Mouse (Mus musculus) G1E-ER4 (cell line): ENCODE measurements around the gene Alg5. TPM values are rescaled to one million over a fixed set of nuclear protein-coding genes. Genes with fewer than 3 reads are reported as not detected.

ENCODE experiments used
- GATA1 ChIP-seq: IDR thresholded peaks from one replicate; pipeline ENCODE4 v1.8.0; 2012; ENCODE audit warnings: low read length, inconsistent platforms
- polyA plus RNA-seq: library from polyadenylated mRNA; stranded (reverse); fragments of >175 nt; gene quantifications from 2 replicates; pipeline ENCODE4 v1.2.3, GENCODE M21; 2012

Gene Alg5
- 2.1 and 2.5 TPM in 2 replicates for polyA plus RNA-seq

DNA sequence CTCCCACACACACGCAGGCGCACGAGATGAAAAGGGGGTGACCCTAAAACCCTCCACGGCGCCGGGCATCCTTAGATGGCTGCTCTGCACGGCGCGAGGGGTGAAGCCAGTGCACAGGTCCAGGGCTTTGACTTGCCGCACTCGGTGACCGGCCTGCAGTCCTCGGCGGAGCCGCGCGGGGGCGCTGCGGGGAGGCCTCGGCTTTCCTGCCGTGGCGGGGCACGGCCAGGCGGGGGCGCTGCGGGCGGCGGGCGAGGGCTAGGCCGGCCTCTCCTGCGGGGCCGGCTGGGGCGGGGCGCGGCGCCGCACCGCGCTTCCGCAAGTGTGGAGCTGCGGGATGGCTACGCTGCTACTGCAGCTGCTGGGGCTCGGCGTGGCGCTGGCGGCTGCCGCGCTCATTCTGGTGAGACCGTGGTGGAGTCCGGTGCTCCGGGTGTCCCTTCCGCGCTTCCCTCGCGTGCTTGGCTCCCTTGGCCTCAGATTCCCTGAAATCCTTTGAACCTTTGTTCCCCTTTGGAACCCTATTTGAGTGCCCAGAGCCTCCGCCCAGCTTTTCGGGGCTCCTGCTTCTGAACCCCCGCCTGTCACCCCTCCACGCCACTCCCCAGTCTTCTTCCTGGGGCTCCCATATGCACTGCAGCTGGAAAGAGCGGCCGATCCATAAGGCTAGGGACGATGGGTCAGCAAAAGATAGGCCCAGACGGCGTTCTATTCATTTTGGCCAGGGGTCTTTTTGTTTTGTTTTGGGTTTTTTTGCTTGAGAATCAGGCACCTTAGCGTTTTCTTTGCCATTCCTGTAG is at the start of gene Alg5, which contains the start of gene Exosc8:
TSS of gene Alg5 (plus strand) at position 293 of the 800 bp plus-strand sequence.
TSS of gene Exosc8 (minus strand) at position 147 of the 800 bp plus-strand sequence.
- TF ChIP-seq GATA1 = no peak

DNA sequence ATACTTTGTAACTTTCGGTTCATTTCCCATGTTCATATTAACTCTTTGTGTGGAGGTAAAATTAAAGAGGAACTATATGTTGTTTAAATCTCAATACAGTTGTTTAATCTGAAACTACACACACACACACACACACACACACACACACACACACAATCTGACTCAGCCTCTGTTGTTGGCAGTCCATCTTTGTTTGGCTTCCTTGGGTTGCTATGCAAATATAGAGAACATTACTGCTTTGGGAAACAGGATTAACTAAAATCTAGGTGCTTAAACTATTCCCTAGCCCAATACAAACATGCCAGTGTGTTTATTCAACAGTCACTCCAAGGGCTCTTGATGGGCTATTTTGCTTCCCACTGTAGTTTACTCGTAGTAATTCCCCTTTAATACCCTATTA is 48.1 kb upstream of the Alg5 start:
- TF ChIP-seq GATA1 = no peak

DNA sequence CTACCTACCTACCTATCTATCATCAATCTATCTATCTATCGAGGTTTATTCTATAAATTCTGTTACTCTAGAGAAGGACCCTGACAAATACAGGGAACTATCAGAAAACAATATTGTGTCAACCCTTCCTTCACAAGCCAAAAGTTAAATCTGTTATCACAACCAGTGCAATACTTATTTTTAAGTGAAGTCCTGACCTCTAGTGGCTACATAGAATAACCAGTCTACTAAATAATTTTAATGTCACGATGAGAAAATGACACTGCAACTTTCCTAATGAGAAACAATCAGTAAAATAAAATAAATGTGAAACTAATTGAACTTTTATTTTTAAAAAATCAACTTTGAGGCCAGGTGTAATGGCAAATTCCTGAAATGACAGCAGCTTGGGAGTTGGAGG is 46.2 kb upstream of the Alg5 start:
- no peak for TF ChIP-seq GATA1

DNA sequence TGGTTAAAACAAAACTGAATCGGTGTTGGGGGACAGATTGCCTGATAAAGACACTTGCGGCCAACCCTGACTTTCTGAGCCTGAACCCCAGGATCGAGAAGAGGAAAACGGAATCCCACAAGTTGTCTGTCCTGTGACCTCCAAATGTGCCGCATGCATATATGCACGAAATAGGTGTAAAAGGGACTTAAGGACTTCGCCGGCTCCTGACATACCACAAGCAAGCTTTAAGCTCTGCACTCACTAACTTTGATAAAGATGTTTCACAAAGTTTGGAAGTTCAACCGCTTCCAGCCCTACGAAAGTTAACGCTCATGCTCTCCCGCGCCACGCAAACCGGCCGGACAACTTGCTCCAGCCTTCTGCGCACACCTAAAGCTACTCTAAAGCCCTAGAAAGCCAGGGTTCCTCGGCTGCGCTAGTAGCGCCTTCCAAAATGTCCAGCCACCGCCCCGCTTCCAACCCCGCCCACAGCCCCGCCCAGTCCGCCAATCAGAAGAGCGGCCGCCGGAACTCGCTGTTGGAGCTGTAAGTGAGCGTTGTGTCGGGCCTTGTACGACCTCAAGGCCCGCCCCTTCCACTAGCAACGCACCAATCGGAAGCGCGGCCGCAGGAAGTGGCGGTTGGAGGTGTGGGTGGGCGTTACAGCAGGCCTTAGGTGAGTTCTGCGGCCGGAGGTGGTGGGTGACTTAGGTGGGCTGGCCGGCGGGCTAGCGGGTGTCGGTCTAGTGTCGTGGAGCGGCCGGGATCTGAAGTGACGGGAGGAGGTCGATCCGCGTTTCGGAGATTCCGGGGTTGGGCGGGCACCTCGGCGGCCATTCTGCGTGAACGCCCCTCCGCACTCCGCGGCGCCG is 42.9 kb upstream of the Alg5 start, which contains the start of gene Supt20:
TSS of gene Supt20 (plus strand) at position 606 of the 854 bp plus-strand sequence.
- TF ChIP-seq GATA1 = no peak

DNA sequence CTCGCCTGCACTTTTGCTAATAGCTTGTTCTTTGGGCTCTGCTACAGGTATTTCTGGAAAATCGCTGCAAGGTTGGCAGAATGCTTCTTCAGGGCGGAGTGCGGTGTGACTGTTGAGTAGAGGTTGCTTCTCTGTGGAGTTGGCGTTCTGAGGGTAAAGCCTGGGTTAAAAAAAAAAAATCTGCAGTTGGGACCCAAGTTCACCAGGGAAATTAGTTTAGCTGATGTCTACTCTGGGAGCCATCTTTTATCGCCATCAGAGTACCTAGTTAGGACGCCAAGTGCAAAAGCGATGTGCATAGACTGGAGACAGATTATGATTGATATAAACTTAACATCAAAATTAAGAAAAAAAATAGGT is 42.3 kb upstream of the Alg5 start:
- TF ChIP-seq GATA1 = no peak

DNA sequence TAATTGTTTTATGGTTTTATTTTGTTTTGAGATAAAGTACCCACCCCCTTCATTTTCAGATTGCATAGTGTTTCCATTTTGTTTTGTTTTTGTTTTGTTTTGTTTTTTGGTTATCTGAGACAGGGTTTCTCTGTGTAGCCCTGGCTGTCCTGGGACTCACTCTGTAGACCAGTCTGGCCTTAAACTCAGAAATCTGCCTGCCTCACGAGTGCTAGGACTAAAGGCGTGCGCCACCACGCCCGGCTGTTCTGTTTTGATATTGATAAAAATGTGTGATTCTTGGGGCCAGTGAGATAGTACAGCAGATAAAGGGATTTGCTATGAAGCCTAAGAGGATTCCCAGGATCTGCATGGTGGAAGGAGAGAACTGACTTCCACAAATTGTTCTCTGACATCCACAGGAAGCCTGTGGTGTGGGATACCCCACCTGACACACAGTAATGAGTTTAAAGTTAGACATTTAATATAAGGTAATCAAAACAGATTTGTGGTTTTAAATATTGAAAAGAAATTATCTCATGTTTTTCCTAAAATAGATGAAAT is 35.5 kb upstream of the Alg5 start:
- peak; percentile 7 for TF ChIP-seq GATA1

DNA sequence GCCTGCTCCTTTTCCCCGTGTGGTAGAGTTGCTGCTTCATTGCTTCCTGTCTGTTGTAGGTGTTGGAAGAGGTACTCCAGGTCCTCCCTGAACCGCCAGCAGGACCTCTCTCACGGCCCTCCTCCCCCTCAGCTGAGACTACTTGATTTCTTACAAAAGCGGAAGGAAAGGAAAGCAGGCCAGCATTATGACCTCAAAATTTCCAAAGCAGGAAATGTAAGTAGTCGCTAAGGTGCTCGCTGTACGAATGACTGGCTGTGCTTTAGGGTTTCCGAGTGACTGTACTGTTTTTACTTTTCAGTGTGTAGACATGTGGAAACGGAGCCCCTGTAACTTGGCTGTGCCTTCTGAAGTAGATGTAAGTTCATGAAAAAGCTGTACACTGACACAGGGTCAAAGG is 26.4 kb upstream of the Alg5 start:
- no peak for TF ChIP-seq GATA1

DNA sequence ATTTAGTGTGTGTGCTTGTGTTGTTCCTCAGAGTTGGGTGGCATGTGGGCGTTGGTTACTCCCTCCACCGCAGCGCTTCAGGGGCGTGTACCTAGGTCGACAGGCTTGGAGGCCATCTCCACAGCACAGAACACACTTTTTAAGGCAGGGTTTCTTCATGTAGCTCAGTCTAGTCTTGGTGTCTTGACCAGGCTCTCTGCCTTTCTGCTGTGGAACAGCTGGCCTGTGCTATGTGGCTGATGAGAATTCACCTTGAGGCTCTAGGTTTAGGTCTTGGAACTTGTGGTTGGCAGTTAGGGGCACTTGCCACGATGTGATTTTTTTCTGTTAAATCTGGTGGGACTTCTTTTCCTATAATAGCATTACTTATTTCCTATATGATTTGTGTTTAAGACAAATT is 21.1 kb upstream of the Alg5 start, which contains the start of gene Gm21958:
TSS of gene Gm21958 (minus strand) at position 101 of the 400 bp plus-strand sequence.
- no peak for TF ChIP-seq GATA1

DNA sequence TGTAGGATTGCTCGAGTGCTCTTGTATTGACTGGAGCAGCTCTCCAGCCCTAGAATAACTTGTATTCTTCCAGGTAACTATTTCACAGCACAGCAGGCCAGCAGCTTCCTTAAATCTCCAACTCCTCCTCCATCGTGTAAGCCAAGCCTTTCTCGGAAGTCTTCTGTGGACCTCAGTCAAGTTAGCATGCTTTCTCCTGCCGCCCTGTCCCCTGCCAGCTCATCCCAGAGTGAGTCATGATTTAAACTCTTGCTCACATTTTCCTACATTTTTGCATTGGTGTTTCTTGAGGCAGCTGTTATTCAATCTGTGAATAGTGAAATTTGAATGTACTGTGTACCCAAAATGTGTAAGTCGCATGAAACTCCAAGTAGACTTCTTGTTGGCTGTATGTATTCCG is 19.9 kb upstream of the Alg5 start:
- no peak for TF ChIP-seq GATA1

DNA sequence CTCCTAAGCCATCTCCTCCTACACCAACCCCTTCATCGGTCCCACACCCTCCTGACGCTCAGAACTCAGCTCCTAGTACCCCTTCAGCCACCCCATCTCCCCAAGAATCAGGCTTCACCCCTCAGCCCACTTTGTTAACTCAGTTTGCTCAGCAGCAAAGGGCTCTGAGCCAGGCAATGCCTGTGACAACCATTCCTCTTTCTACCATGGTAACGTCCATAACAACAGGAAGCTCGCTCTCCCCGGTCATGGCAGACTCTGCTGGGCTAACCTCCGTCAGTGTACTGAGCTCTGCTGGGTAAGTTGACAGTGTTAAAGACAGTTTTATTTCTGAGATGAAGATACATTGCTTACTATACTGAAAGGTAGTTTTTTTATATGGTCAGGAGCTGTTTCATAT is 18.0 kb upstream of the Alg5 start:
- TF ChIP-seq GATA1 = no peak

DNA sequence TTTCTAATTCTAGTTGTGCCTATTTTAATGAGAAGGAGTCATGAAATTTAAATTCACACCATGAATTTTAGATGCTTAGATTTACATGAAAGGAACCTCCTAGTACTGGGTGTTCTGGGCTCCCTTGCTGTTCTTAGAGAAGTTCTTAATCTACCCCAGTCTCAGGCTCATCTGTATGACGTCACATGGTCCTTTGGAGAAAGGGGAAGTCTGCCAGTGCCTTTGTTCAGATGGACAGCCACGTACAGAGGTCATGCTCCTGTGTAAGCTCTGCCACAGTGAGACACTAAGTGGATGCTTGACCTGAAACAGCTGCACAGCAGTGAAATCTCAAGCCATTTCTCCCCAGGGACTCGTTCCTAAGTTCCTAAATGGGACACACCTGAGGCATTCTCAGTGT is 16.4 kb upstream of the Alg5 start:
- no peak for TF ChIP-seq GATA1

DNA sequence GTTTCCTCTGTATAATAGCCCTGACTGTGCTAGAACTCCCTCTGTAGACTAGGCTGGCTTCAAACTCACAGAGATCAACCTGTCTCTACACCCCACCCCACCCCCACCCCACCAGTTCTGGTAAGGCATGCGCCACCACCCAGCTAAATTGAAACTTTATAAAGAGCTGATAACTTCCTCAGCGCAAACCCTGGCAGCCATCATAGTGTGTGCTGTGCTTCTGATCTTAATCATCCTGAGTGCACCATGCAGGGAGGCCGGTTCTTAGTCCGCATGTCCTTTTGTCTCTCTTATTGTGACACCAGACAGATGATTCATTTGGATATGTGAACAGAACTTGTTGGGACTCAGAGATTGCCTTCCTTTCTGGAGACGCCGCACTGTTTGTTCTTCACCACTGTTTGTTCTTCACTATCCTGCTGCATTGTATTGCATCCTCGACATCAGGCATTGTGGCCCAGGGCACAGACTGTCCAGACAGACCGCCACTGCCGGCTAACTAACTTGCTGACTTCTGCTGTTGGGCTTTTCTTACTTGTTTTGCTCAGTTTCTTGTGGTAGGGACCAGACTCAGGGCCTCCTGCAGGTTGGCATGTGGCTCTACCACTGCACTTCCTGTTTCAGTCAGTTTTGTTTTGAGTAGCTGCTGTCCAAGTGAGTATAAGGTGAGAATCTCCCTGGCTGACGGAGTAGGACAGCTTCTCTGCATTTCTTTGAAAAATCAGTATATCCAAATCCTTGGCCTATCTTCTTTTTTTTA is 11.4 kb upstream of the Alg5 start:
- TF ChIP-seq GATA1 = no peak

DNA sequence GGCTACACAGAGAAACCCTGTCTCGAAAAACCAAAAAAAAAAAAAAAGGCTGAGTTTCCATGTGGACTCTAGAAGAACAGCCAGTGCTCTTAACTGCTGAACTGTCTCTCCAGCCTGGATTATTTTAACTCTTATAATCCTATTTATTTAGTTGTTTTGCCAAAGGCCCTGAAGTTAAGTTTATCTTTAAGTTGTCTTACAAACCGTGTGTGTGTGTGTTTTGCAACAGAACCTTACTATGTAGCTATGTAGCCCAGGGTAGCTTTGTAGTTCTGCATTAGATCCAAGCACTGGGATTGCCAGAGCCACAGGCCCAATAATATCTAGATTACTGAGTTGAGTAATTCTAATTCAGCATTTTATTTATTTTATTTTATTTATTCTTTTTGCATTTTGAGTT is 10.0 kb upstream of the Alg5 start:
- no peak for TF ChIP-seq GATA1

DNA sequence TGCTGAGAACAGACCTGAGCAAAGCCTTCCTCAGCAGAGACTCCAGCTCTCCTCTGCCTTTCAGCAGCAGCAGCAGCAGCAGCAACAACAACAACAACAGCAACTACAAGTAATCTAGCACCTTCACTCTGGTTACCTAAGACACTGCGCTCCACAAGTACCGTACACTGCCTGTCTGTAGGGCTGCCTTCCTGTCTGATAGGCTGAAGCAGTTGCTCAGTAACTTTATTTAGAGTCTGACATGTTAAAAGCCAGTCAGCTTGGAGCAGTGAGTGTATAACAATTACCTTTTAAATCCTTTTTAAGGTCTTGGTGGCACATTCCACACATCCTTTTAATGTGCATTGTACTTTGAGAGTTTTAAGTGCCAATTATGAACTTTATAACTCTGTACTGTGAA is 7.8 kb upstream of the Alg5 start:
- no peak for TF ChIP-seq GATA1

DNA sequence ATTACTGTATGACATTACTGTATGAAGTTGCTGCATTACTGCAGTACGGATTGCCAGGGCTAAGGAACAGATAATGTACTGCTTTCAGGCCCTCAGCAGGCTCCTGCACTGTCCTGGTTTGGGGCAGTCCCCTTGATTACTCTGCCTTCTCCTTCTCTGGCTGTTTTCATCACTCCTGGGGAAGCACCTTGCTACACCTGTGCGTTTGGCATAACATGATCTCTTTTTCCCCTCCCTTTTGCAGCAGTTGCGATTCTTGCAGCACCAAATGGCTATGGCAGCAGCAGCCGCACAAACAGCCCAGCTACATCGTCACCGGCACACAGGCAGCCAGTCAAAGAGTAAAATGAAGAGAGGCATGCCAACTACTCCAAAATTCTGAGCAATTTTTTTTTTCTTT is 7.2 kb upstream of the Alg5 start:
- TF ChIP-seq GATA1 = no peak
